Mouse (Mus musculus) forebrain, embryonic 12.5 days (tissue): ENCODE data around the gene Hbs1l. TPM values are rescaled to one million over a fixed set of nuclear protein-coding genes. Genes with fewer than 3 reads are reported as not detected.

ENCODE experiments used
- ATAC-seq: fragments of 200-750 bp; cut with Nextera tagmentation; 2 replicates; pipeline ENCODE4 v1.8.0; 2017; ENCODE audit warnings: moderate TSS enrichment; ENCODE audit not compliant: low FRiP score
- H3K27ac ChIP-seq: fragments of 300-500 bp; sonication (generic); 2 replicates; pipeline ENCODE4 v1.5.1; 2016; ENCODE audit warnings: mild to moderate bottlenecking
- H3K27me3 ChIP-seq: fragments of 300-500 bp; sonication (generic); 2 replicates; pipeline ENCODE4 v1.6.1; 2016; ENCODE audit warnings: mild to moderate bottlenecking
- H3K36me3 ChIP-seq: fragments of 300-500 bp; sonication (generic); replicated peaks from 2 replicates; pipeline ENCODE4 v1.6.1; 2016; ENCODE audit warnings: mild to moderate bottlenecking
- H3K4me1 ChIP-seq: fragments of 300-500 bp; sonication (generic); 2 replicates; pipeline ENCODE4 v1.6.1; 2016
- H3K4me2 ChIP-seq: fragments of 300-500 bp; sonication (generic); 2 replicates; pipeline ENCODE4 v1.6.1; 2016; ENCODE audit warnings: mild to moderate bottlenecking, moderate library complexity
- H3K4me3 ChIP-seq: fragments of 300-500 bp; sonication (generic); replicated peaks from 2 replicates; pipeline ENCODE4 v1.5.1; 2016; ENCODE audit warnings: mild to moderate bottlenecking
- H3K9ac ChIP-seq: fragments of 300-500 bp; sonication (generic); 2 replicates; pipeline ENCODE4 v1.6.1; 2016; ENCODE audit warnings: mild to moderate bottlenecking
- H3K9me3 ChIP-seq: fragments of 300-500 bp; sonication (generic); 2 replicates; pipeline ENCODE4 v1.6.1; 2016
- WGBS: fragments of 180-500 bp; shearing (Covaris S2); methylation state at CpG from one replicate; pipeline ENCODE4 v1.1.7; 2016; 5-methylcytosine and 5-hydroxymethylcytosine counted together
- polyA plus RNA-seq: library from polyadenylated mRNA; unstranded; fragments of >200 nt; fragmentation: Nextera tagmentation; extraction: Ambion mirVana; gene quantifications from 2 replicates; pipeline ENCODE4 v1.2.1, GENCODE M21; 2016

The Hbs1l gene
- polyA plus RNA-seq, 1 experiment from 2014 or later = 131 TPM

DNA sequence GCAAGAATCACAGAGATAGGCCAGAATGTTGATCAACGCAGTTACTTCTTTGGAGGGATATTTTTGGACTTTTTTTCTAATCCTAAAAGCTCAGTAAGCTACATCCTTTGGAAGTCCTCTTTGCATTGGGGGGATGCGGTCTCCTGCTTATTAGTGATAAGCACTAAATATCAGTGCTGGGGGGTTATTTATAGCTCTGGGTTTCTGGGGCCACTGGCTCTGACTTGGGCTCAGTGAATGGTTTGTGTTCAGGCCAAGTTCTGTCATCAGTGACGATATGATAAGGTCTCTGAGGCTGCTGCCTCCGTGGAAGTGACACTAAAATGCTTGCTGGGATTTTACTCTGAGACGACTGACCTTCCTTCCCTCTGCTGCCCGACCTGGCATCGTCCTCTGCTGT lies 104.3 kb downstream of the Hbs1l start:
- no peak overlapping the region for H3K27ac ChIP-seq
- H3K27me3 ChIP-seq = no peaks in the 10 kb centered on the region
- H3K4me2 ChIP-seq = no peak overlapping the region
- 71% methylated on average over 7 of the region's 7 CpGs for WGBS
- H3K4me3 ChIP-seq = no peak overlapping the region
- H3K9ac ChIP-seq = no peak overlapping the region
- H3K9me3 ChIP-seq = no peaks in the 10 kb centered on the region
- peaks cover 3% of the 10 kb centered on the region; the same call in 1 of the 2 replicates for H3K4me1 ChIP-seq
- no peaks in the 10 kb centered on the region for H3K36me3 ChIP-seq
- no peak for ATAC-seq

DNA sequence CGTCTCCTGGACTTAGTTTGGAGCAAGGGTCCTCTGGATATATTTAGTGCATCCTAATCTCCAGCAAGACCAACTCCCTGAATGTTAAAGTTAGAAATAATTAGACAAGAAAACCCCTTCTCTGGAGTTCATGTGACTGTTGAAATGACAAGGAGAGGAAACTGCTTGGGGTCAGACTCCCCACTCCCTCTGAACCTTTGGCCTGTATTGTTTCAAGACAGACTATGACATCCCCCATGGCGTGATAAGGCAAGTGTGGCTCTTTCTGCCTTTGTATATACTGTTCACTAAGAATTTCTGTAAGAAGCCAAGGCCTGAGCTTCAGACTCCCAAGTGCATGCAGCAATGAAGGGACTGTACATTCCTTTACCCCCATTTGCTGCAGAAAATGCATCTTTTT lies 104.7 kb downstream of the Hbs1l start:
- Histone ChIP-seq H3K36me3 (no peaks in the 10 kb centered on the region), H3K4me1 (peaks cover 3% of the 10 kb centered on the region; the same call in 1 of the 2 replicates), H3K4me2 (no peak overlapping the region), H3K27me3 (no peaks in the 10 kb centered on the region), H3K9me3 (no peaks in the 10 kb centered on the region), H3K4me3 (no peak overlapping the region), H3K9ac (no peak overlapping the region), H3K27ac (no peak overlapping the region)
- ATAC-seq = no peak
- WGBS = 70% methylated on average over 2 of the region's 2 CpGs

DNA sequence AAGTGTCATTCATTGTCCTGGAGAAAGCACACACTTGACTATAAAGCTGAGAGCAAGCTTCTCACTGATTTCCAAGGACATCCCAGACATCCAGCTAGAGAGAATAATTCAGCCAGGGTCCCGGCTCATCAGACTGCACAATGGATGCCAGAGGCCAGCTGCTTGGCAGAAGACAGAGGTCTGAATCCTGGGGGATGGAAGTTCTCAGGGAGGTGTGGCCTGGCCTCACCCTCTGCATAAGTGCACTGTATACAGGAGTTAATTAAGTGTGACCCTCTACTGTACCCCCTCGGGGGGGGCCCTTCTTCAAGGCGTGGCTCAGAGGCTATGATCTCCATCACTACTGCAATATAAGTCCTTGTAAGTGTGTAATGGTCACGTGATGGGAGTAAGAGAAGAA lies 105.5 kb downstream of the Hbs1l start:
- H3K36me3 ChIP-seq = no peaks in the 10 kb centered on the region
- no peak for ATAC-seq
- no peak overlapping the region for H3K4me3 ChIP-seq
- no peak overlapping the region for H3K27ac ChIP-seq
- H3K27me3 ChIP-seq = no peaks in the 10 kb centered on the region
- no peaks in the 10 kb centered on the region for H3K9me3 ChIP-seq
- H3K4me1 ChIP-seq = peaks cover 3% of the 10 kb centered on the region; the same call in 1 of the 2 replicates
- H3K4me2 ChIP-seq = no peak overlapping the region
- WGBS = 78% methylated on average over 4 of the region's 4 CpGs
- no peak overlapping the region for H3K9ac ChIP-seq

DNA sequence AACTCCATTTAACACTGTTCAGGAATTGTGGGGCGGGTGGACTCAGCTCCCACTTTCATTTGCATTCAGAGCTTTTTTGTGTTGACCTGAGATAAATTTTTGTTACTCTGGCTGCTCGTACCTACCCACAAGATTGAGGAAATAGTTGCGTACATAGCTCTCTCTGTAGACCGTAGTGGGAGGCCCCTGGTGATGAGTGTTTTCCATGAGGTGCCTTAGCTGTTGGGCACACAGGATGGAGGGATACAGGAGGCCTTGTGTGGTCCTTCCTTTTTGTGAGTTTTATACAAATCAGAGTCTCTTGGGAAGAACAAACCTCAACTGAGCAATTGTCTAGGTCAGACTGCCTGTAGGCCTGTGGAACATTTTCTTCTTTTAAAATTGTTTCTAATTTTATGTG lies 109.0 kb downstream of the Hbs1l start:
- 96% methylated on average over 4 of the region's 4 CpGs for WGBS
- H3K9ac ChIP-seq = no peak overlapping the region
- no peaks in the 10 kb centered on the region for H3K27me3 ChIP-seq
- ATAC-seq = no peak
- no peak overlapping the region for H3K4me2 ChIP-seq
- H3K36me3 ChIP-seq = no peaks in the 10 kb centered on the region
- no peaks in the 10 kb centered on the region for H3K9me3 ChIP-seq
- H3K4me1 ChIP-seq = peaks cover 3% of the 10 kb centered on the region; the same call in 1 of the 2 replicates
- no peak overlapping the region for H3K27ac ChIP-seq
- H3K4me3 ChIP-seq = no peak overlapping the region

DNA sequence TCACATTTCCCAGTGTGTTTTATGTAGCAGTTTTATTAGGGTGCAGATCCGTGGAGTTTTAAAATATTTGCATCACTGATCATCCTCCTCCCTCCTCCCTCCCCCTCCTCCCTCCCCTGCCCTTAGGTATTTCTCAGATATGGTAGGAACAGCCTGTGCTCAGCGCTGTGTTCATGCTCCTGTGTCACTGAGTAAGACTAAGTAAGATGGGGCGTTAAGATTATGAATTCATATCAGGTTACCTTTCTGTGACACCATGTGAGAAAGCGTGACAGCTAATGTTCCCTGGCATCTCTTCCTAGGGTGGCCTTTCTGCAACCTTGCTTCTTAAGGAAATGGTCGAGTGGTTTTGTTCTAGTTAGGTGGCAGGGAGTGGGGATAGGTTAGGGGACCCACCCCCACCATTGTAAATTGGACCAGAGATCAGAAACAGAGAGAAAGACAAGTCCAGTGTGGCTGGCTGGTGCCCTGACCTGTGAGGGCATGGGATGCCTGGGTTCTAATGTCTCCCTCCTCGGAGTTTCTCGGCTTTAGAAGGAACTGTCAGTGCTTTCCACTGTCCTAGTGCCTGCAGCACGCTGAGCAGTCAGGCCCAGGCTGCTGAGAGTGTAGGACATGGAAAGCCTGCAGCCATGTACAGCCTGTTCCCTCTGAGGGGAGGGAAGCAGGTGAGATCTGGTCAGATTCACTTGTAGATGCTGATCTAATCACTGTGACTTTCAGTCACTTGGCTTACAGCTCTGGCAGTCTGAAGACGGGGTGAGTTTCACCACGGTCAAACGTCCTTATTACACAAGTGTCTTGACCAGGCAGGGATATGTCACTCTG lies 110.1 kb downstream of the Hbs1l start:
- Histone ChIP-seq H3K9ac (no peak overlapping the region), H3K4me3 (no peak overlapping the region), H3K4me2 (no peak overlapping the region), H3K27me3 (no peaks in the 10 kb centered on the region), H3K9me3 (no peaks in the 10 kb centered on the region), H3K36me3 (no peaks in the 10 kb centered on the region), H3K4me1 (peaks cover 3% of the 10 kb centered on the region; the same call in 1 of the 2 replicates), H3K27ac (no peak overlapping the region)
- ATAC-seq = no peak
- 84% methylated on average over 11 of the region's 11 CpGs for WGBS

DNA sequence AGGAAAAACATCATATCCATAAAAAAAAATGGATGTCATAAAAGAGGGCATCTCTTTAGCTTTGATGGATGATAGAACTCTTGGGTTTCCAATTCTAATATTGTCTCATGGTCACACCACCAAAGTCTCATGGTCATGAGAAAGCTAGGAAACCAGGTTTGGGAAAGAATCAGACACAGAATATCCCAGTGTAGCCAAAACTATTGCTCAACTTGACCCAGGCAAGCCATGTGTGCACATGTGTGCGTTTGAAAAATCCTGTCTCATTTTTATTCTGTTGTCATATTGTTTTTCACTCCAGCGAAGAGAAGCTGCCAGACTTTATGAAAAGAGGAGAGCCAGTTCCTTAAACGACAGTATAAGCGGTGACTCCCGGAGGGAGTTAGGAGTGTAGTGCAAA lies 114.9 kb downstream of the Hbs1l start:
- H3K4me3 ChIP-seq = no peak overlapping the region
- no peak overlapping the region for H3K27ac ChIP-seq
- whole genome bisulfite sequencing = 84% methylated on average over 5 of the region's 5 CpGs
- H3K27me3 ChIP-seq = no peaks in the 10 kb centered on the region
- no peak overlapping the region for H3K4me2 ChIP-seq
- H3K36me3 ChIP-seq = no peaks in the 10 kb centered on the region
- no peak overlapping the region for H3K9ac ChIP-seq
- no peaks in the 10 kb centered on the region for H3K9me3 ChIP-seq
- ATAC-seq = no peak
- no peaks in the 10 kb centered on the region for H3K4me1 ChIP-seq

DNA sequence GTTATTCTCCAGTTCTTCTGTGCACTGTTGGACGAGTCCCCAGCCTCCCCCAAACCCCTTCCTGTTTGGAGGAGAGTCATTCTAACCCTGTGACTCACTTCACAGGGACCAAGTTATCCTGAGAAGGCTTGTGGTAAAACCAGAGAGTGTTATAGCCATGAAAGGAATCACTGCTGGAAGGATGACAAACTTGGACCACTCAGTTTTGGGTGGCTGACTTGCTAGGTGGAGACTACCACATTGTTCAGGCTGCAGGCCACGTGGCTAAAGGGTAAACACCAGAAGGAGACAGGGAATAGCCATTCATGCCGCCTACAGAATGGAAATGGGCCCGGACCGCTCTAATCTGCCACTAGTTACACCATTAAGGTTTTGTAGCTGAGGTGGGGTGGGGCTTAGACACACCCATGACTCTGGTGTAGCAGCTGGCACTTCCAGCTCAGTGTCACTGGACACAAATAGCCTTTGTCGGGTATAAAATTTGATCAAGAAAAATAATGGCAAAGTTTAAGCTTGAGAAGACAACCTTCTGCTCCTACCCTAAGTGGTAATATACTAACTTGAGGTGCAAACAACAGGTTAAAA lies 115.9 kb downstream of the Hbs1l start:
- Histone ChIP-seq H3K27me3 (no peaks in the 10 kb centered on the region), H3K4me3 (no peak overlapping the region), H3K9ac (no peak overlapping the region), H3K36me3 (no peaks in the 10 kb centered on the region), H3K27ac (no peak overlapping the region), H3K4me1 (no peaks in the 10 kb centered on the region), H3K4me2 (no peak overlapping the region), H3K9me3 (no peaks in the 10 kb centered on the region)
- ATAC-seq = no peak
- 82% methylated on average over 6 of the region's 6 CpGs for WGBS

DNA sequence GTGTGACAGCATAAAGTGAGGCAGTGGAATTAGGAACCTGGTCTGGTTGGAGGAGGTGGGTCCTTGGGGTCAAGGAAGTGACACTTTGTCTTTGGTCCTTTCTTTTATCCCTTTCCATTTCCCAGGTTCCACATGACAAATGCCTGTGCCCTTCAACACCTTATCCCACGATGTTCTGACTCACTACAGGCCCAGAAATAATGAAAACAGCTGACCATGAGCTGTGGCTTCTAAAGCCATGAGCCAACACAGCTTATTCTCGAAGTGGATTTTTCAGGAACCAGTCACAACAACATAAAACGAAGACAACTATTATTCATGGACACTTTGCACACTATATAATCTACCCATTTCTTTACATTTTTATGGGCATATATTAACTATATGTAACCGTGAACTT lies 119.3 kb downstream of the Hbs1l start:
- ATAC-seq = no peak
- no peak overlapping the region for H3K9ac ChIP-seq
- no peak overlapping the region for H3K4me2 ChIP-seq
- no peaks in the 10 kb centered on the region for H3K4me1 ChIP-seq
- no peaks in the 10 kb centered on the region for H3K9me3 ChIP-seq
- no peaks in the 10 kb centered on the region for H3K27me3 ChIP-seq
- 82% methylated on average over 4 of the region's 4 CpGs for WGBS
- H3K36me3 ChIP-seq = no peaks in the 10 kb centered on the region
- H3K4me3 ChIP-seq = no peak overlapping the region
- no peak overlapping the region for H3K27ac ChIP-seq

DNA sequence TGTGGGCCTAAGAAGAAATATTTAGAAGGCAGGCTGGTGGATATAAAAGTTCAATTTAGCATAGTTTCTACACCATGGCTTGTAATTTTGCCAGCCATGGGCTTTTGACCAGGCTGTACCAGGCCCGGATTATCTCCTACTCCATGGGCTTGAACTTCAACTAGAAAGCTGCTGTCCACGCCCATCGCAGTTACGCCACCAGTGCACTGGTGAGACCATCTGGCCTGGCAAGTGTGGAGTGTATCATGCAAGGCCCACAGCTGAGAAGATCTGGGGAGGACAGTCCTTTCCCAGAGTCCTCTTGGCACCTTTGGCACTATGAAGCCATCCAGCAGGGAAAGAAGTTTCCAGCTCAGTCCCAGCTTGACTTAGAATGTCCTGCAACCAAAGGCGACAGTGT lies 120.4 kb downstream of the Hbs1l start:
- ATAC-seq = no peak
- Histone ChIP-seq H3K9ac (no peak overlapping the region), H3K4me2 (no peak overlapping the region), H3K4me1 (no peaks in the 10 kb centered on the region), H3K27ac (no peak overlapping the region), H3K27me3 (no peaks in the 10 kb centered on the region), H3K9me3 (no peaks in the 10 kb centered on the region), H3K4me3 (no peak overlapping the region), H3K36me3 (no peaks in the 10 kb centered on the region)
- 96% methylated on average over 5 of the region's 5 CpGs for WGBS

Other genes with a start within 250 kb of the Hbs1l start
- 8.1 and 8.3 TPM in 2 replicates for gene Myb, start 135.0 kb upstream of the Hbs1l start, polyA plus RNA-seq
- 0.10 TPM in 1 of 2 replicates, not detected in the other for gene Aldh8a1, start 81.3 kb downstream of the Hbs1l start, polyA plus RNA-seq